Mouse (Mus musculus) spleen, adult 2 months (tissue): ENCODE data around the gene Ttc41.

Experiments
- CTCF ChIP-seq: fragments of 200-500 bp; IDR thresholded peaks from 2 replicates; pipeline ENCODE4 v1.5.1; 2011; ENCODE audit warnings: mild to moderate bottlenecking, inconsistent platforms; ENCODE audit not compliant: insufficient read depth, insufficient read length, insufficient replicate concordance; ENCODE audit errors: extremely low read depth
- POLR2A ChIP-seq: fragments of 200-500 bp; IDR thresholded peaks from 2 replicates; pipeline ENCODE4 v1.6.1; 2011; ENCODE audit warnings: low read depth, low read length, inconsistent platforms

GRCm38 (mm10) chr10:86810000-86810399 is 104.4 kb downstream of the Ttc41 start:
- TF ChIP-seq CTCF = no peak
- no peak for TF ChIP-seq POLR2A
